Mouse (Mus musculus) layer of hippocampus, adult 2 months (tissue): ENCODE data around the gene C130060K24Rik. TPM values are rescaled to one million over a fixed set of nuclear protein-coding genes. Genes with fewer than 3 reads are reported as not detected.

Experiments used
- DNase-seq, 2 experiments: peaks; one replicate each; pipeline ENCODE4 v3.0.0; 2022; ENCODE audit warnings: low spot score in 2 of 2
- H3K27ac ChIP-seq: fragments of 200-600 bp; 2 replicates; pipeline ENCODE4 v1.8.1; 2022
- H3K4me3 ChIP-seq: fragments of 200-600 bp; 2 replicates; pipeline ENCODE4 v1.8.1; 2022; ENCODE audit warnings: mild to moderate bottlenecking
- CTCF ChIP-seq: fragments of 200-600 bp; conservative IDR thresholded peaks from 2 replicates; pipeline ENCODE4 v1.8.1; 2022; ENCODE audit warnings: antibody characterized with exemption, mild to moderate bottlenecking, moderate library complexity
- total RNA-seq, 2 experiments: library from RNA; stranded (reverse); gene quantifications; 2 replicates each; pipeline ENCODE4 v1.2.3; 2021

C130060K24Rik gene
- total RNA-seq, 2 experiments from 2014 or later, result 0.15 to 0.46 TPM

GRCm38 (mm10) chr6:65472455-65472854, 91.5 kb downstream of the C130060K24Rik start:
- Histone ChIP-seq H3K27ac (no peak overlapping the region), H3K4me3 (no peak overlapping the region)
- DNase-seq, result no peak
- TF ChIP-seq CTCF, result no peak

DNA sequence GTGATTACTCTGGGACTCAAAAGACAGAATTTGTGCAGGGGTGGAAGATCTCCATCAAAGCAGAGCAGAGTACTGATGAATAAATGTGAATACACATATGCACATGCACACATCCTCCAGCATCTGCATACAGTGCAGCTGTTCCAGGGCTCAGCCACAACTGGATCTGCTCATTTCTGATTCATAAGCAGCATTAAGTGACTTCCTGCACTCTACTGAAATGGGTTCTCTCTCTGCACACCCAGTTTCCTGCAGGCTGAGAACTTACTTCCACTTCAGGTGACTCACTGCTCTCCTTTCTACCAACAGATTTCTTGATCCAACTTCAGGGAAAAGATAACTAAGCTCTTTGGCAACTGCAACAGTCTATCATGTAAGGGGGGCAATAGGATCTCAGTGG, 117.9 kb downstream of the C130060K24Rik start:
- DNase-seq, result no peak
- no peak overlapping the region for H3K4me3 ChIP-seq
- H3K27ac ChIP-seq, result no peak overlapping the region
- no peak for TF ChIP-seq CTCF

Other genes with a start within 250 kb of the C130060K24Rik start
- 1 to 10 TPM; 3.0 to 3.9 TPM for gene Hpgds, start 236.2 kb upstream of the C130060K24Rik start, total RNA-seq
- gene Tnip3, start 144.2 kb downstream of the C130060K24Rik start, total RNA-seq, result not detected